Mouse (Mus musculus) adrenal gland, postnatal 14 days (tissue): ENCODE results near the gene Ckmt2. TPM values are rescaled to one million over a fixed set of nuclear protein-coding genes. Genes with fewer than 3 reads are reported as not detected.

Experiments
- DNase-seq: peaks from one replicate; pipeline ENCODE4 v3.0.0; 2021; ENCODE audit warnings: mixed read lengths
- long read RNA-seq, 2 experiments: library from polyadenylated mRNA; stranded (forward); transcript quantifications; one replicate each; pipeline ENCODE4 v2.0.0; 2021
- total RNA-seq: library from RNA; stranded (reverse); gene quantifications from 2 replicates; pipeline ENCODE4 v1.2.3, GENCODE M21; 2021

Ckmt2 gene
- total RNA-seq = not detected in 2 replicates
- long read RNA-seq, experiment 1 = 0 reads
- long read RNA-seq, experiment 2 = 0 reads

DNA sequence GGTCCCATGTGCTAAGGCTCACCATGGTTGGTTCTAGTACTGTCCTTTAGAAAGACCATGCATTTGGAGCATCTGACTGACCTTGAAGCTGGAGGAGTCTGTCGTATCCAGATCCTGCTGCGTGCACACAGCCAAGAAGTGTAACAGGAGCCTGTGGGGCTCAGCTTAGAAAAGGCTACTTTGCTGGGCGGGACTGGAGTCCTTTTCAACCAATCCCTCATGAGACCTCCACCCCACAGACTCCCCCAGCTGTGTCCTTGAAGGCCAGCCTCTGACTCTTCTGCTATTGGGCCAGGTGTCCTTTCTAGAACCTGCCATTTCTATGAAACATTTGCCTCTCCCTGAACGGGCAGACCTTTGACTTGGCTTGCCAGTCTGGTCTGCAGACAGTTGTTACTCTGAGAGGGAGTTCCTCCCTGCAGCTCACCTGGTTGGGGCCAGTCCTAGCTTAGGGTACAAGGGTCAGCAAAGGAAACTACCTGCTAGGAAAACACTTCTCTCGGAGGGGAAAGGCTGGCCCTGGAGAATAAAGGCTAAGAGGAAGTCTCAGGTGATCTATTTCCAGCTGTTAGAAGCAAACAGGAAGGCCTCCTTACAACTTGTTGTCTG lies at the start of gene Ckmt2:
Gene Ckmt2 (minus strand): TSS at position 145 of the 609 bp plus-strand sequence.
- DNase-seq = no peak

DNA sequence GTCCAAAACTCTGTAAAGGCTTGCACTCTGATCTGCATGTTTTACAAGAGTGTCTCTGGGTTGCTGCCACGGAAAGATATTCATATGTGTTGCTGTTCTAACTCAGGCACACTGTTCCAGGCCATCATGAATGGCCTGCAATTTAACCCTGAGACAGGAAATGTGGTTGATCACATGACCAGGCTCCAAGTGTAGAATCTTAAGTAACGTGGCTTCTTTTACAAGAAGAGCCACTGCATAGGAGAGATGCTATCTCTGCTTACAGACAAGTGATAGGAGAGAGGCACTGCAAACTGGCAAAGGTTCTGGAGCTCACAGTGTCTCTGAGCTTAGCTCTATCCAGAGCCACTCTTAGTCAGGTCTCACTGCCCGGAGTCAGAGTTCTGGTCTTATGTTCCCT lies 44.3 kb upstream of the Ckmt2 start:
- no peak for DNase-seq

DNA sequence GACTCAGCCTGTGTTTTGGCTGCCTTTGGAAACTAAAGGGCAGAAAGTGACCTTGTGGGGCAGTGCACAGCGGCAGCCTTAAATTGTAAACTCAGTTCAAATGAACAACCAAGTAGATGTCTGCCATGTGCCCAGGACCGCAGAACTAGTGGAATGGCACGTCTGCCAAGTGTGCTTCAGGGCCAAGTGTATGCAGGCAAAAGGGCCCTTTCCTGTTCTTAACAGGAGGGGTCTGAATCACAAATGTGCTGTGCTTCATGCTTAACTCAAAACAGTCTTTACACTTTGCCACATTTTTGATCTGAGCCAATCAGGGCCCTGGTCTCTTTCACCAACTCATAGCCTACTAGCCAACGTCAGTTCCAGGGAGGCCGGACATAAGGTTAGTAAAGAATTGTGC lies 42.1 kb upstream of the Ckmt2 start:
- peak; percentile 21 for DNase-seq

DNA sequence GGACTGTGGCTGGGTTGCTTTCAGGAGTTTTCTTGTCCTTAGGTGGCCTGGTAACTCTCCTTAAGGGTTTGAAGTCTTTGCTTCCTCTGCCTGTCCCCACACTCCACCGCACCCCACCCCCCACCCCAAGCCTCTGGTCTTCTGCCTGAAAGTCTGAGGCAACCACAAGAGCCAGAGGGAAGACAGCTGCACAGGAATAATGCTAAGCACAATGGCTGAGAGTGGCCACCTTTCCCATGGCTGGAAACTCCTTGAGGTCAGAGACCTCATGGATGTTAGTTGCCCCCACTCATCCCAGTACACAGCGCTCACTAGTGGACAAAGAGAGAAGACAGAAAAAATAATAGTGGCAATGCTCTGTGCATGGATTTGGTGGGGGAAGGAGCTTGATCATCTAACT lies 41.1 kb upstream of the Ckmt2 start:
- no peak for DNase-seq

DNA sequence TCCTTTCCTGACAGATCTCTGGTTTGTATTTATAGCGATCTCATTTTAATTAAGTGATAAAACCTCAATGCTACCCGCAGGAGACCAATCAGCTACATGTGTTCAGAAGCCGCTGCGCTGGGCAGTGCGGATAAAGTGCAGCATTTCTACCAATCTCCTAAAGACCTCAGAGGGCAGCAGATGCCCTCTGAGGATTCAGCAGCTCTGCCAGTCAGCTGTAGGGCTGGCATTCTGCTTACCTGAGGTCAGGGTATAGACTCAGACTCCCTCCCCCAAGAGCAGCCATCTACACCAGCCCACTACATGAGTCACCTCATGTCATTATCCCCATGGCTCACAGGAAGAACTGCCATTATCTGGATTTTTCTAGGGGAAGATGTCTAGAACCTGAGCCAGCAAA lies 39.6 kb upstream of the Ckmt2 start:
- DNase-seq = no peak

DNA sequence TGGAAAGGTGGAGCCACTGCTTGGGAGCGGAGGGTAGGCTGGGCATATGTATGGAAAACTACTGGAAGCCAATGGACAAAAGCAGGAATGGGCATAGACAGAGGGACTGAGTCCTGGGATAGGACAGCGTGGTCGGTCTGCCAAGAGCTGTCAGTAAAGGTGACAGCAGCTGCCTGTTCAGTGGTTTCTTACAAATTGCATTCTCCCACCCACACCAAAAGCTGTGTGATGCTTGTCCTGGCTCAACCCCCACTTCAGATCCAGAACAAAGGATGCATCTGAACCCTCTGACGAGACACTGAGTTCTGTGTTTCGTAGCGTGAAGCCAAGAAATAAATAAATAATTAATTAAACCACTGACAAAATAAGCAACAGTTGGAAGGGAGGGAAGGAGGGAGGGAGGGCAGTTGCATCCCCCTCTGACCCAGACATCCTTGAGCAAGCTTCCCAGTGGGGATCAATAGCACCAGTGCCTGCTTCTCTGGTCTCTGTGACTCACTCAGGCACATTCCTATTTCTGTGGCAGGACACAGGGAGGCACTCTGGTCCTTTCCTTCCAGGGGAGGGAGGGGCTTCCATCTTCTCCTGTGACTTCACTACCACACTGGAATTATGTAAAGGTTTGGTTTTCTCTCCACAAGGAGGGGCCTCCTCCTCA lies 39.0 kb upstream of the Ckmt2 start:
- DNase-seq = peak; percentile 31

DNA sequence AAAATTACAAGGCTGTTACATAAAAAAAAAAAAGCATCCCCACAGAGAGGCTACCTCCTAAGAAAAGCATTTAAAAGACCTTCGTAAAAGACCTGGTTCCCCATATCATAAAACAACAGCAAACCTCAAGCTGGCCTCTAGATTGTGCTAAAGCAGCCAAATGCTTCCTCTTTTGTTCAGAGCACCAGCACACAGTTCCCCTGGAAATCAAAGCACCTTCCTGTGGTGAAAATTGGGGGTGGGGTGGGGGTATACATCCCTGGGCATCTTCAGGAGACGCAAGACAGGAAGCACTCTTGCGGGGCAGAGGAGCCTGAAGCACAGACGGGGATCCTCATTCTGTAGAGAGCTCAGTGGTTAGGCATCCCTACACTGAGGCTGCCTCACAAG lies 38.5 kb upstream of the Ckmt2 start:
- no peak for DNase-seq

DNA sequence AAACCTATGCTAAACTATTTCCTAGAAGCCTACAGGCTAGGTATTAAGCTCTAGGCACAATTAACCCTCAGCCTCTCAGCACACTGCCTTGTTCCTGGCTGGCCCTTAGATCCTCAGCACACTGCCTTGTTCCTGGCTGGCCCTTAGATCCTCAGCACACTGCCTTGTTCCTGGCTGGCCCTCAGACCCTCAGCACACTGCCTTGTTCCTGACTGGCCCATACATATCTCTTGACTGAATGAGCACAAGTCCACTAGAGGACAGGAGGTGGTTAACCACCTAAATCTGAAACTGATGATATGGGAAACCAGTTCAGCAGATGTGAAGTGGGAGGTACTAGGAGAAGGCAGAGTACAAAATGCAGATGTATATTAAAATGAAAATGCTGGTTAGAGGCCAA lies 35.0 kb upstream of the Ckmt2 start:
- no peak for DNase-seq

DNA sequence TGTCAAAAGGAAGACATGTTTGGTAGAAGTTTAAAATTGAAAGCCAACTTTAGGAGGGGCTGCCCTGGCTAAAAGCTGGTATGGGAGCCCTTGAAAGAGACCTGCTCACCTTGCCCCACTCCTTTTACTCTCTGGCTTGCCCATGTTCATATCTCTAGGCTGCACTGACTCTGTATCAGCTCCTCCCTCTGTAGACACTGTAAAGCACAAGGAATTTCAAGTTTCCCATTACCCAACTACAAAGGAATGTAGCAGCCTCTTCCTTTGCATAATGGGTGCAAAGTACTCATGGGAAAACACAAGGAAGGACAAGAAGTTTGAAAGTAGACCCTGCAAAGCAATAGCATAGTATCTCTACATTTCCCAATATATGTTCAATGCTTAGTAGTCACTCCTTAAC lies 34.5 kb upstream of the Ckmt2 start:
- DNase-seq = no peak

DNA sequence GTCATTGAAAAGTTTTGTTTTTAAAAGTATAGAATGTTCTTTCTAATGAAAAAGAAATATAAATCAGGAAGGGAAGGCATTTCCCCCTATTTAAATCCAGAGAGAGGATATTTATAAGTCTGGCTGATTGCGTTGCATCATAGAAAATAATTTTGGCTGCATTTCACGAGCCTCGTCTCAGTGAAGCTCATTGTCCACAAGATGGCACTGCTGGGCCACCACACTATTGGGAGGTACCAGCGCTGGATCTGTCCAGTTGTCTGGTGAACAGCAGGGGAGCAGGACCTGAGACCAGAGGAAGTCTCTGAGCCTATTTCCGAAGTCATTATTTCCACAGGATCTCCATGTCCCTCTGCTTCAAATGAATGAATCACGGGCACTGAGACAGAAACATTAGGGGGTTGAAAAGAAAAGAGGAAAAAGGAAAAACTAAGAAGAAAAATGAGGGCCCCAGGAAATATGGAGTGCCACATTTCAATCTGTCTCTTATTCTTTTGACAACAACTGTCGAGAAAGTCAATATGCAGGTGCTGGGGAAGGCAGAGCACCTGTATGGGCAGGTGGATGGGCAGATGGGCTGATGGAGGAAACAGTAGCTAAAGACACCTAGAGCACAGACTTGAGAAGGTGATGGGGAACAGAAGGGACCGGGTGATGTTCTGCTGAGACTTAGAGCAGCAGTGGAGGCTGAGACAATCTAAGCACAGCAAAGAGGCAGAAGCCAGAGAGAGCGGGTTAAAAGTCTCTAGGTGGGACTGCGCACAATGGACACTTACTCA lies 31.7 kb upstream of the Ckmt2 start:
- DNase-seq = peak; percentile 90

DNA sequence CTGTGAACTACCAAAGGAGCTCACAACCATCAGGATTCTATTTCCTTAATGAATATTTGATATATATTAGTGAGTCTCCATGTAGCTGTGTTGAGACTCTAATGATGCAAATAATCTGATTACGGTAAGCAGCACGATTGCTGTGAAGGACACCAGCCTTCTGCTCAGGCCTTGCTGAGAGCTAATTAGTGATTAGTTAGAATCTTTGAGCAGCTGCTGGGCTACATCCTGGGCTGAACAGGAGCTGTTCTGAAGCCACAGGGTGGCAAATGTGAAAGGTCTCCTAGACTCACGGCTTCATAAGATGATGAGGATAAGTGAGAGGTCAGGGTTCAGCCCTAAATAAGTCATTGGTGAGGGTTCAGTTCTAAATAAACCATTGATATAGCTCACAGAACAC lies 29.7 kb upstream of the Ckmt2 start:
- no peak for DNase-seq

DNA sequence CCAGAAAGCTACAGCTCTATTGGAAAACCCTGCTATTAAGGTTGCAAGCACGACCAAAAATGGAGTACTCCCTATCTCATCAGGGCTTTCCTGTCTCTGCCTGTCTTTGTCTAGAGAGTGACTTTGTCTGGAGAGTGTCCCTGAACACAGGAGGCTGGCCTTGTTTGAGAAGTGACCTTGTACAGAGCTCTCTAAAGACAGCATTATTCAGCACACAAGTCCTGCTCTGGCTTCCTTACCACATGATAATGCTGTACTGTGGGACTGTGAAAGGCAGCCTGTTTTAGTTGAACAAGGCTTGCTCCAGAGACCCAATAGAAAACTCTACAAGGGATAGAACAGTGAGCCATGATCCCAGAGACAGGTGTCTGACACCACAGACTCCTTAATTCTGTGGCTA lies 19.8 kb upstream of the Ckmt2 start:
- DNase-seq = no peak

DNA sequence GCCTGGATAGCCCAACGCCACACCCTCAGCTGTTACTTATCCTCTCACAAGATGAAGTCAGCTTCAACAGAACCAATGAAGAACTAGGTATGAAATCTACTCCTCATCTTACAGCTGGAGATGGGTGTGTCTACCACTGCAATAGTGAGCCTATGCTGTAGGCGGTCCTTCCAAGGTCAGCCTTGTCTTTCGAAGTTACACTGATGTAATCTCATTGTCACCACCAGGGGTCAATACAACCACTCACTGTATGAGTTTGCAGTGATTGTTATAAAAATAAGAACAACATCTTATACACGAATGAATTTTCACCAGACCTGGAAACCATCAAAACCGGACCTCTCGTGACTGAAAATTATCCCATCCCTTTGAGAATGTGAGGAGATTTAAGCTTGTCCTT lies 16.4 kb upstream of the Ckmt2 start:
- DNase-seq = peak; percentile 57

DNA sequence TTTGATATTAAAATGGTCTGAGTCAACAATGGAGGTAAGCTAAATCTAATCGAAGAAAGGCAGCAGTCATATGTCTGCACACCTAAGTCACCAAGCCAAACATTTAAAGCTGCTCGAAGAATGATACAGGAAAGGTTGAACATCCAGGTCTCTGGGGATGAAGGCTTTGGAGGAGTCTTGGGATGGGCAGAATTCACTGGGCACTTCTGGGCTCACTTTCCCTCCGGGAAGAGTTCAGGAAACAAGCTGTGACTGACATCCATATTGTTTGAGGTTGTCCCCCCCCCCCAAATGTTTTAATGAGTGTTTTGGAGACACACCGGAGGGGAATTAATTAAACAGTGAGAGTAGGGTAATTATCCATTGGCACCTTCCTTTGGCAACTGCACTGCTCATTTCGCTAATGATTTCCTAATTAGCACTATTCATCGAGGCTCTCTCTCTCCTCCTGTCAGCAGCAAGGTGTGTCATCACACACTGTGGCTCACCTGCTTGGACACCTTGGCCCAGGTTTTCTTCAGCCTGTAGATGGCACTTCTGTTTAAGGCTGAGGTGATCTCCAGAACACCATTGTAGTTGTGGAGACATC lies 13.4 kb upstream of the Ckmt2 start:
- DNase-seq = no peak

DNA sequence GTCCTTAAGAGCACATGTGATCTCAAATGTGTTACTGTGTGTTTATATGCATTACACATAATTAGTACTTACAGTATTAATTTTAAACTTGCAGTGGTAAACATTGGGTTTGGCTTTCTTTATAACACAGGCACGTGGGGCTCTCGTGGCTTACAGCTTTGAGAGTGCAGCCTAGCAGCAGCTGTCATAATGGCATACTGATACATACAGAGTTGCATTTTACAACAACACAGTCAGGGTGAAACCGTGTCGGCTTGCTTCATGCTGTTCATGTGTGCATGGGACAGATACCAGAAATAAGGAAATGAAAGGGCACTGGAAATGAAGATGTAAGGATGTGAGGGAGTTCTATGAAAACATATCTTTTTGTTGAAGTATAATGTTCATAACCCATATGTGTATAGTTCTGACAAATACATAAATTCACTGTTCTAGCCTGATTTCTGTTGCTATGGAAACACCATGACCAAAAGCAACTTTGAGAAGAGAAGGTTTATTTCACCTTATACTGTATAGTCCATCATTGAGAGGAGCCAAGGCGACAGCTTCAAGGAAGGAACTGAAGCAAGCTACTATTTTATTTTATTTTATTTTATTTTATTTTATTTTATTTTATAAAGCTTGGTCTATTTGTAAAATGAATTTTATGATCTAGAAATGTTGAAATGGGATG lies 8.2 kb upstream of the Ckmt2 start:
- DNase-seq = no peak

DNA sequence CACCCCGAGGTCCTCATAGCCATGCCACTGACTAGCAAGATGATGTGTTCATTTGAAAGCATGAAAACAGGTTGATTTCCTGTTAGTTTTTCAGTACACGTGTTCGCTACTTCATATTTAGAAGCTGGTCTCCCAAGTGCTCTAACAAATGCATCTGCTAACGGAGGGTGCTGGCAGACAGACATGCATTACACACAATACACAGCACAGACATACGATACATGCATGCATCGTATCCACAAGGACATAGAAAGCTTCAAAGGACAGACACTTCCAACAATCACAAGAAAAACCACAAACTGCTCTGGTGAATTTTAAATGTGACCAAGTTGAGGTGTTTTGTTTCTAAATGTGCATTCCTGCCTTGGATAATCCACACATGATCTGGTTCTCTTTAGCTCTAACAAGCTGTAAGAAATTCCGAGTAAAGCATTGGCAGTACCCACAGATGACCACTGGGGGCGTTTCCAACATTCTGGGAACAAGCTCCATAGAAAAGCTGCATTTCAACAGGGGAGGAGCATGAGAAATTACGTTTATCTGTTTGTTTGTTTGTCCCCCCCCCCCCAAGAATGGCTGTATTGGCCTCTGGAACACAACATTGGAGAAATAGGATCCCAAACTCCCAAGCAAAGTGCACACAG lies 5.3 kb upstream of the Ckmt2 start:
- DNase-seq = peak; percentile 56

DNA sequence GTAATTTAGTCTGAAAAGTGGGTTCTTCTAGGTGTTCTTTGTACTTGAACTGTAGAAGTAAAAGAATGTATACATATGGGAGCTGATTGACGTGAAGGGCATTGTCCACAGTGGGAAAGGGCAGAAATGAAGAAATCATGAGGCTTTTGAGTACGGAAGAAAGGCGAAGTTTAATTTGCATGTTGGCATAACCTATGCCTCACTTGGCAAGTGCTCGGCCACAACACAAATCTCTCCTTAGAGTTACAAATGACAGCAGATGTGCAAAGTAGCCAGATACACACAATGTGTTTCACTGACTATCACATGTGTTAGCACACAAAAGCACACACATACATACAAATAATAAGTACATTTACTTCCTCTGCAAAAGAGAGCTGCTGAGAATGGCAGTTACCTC lies 3.6 kb upstream of the Ckmt2 start:
- no peak for DNase-seq

DNA sequence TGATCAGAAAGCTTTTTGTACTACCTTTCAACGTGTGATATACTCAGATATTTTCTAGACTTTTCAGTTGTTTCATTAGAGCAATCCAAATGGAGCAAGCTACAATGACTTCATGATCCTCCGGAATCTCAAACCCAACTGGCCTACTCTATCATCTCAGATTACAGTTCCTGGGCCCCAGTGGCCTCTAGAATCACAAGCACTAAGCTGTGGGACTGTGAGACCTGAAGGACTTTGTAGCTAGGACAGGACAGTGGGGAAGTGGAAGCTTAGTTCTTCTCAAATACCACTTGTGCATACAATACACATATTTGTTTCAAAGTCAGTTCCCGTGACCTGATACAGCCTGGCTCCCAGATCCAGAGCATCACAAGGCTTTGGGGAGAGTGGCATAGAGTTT lies 1.3 kb upstream of the Ckmt2 start:
- DNase-seq = no peak

DNA sequence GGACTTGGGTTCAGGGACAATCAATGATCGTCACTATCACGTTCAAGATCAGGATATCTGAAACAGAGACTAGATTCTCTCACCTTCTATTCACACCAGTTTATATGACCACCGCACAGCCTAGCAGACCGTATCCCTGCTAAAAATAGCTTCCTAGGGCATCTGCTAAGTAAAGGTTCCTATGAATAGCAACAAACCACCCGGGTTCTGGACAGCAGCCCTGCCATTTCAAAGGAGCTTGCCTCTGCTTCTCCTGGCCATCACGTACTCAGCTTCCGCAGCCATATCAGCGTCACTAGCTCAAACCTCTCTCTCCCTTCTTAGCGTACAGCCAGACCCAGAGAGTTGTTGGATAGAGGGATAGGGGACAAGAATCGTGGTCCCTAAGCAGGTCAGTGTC lies 665 bp upstream of the Ckmt2 start:
- no peak for DNase-seq

DNA sequence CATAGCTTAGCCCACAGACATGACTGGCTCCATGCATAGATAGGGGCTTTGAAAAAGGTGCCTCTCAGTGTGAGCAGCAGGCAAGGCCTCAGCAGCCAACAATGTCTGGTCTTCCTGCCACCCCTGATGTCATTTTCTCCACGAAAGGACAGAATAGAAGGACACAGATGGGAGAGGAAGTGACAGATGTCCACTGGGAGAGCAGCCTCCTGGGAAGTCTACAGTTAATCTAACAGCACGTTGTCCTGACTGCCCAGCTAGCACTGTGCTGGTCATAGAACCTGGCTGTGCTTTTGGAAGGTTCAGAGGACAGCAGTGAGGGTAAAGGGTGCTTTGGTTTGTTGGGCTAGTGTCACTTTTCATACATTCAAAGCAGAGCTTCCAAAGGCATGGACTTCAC lies 1.1 kb downstream of the Ckmt2 start:
- no peak for DNase-seq

DNA sequence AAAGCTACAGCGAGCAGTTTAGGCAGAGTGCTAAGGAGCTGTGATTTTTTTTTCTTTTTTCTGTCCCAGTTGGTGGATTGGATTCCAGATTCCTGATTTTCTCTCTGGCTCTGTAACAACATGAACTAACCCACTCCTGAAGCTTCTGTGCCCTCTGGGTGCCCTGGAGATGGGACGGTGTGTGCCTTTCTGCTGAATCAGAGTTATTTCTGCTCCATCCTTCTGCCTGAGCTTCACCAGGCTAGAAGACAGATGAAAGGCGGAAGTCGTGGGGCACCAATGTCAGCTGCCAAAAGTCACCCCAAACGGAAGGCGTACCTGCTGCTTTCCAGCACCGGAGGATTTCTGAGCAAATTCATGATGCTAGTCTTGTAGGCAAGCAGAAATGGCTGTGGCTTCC lies 2.1 kb downstream of the Ckmt2 start:
- DNase-seq = no peak

DNA sequence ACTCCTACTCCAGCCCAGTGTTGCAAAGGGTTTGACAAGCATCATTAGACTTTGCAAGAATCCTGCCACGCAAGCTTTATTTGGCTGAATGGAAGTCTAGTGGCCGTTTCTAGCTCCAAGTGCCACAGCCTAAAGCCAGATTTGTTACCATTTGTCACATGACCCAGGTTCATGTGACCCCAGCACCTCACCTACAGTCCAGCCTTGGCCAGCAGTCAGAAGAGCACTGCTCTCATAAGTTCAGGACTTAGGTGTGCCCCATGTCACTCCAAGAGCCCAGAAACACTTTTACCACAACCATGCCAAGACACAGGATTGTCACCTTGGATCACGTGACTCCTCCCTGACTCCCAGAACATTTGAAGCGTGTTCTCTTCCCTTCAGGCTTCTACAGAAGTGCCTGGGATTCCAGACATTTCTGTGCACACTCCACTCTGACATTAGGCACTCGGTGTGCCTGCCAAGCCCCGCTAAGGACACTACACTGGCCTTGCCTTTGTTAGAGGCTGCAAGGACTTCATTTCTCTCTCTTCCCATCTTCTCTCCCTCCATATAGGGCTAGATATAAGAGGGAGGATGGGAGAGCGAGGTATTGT lies 2.9 kb downstream of the Ckmt2 start:
- DNase-seq = no peak
